Mouse (Mus musculus): Measurements from ENCODE around the gene Ndufb11.

DNA sequence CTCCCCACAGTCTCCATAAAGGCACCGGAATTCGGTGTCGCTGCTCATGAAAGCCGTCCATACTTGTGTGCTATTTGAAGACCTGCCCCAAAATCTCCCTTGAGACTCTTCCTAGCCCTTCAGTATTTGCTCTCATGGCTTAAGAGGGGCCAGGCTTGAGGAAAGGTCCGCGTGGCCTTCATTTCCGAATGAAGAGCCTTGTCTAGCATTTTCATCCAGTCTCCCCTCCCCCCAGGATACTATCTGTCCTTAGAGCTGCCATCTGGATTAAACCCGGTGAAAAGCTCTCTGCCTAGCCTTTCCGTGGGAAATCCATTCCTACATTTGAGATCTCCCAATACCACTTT lies 46.0 kb upstream of the Ndufb11 start:
- TF ChIP-seq CTCF (conservative IDR thresholded peaks at IDR 0.05; ENCODE audit: insufficient read depth, insufficient read length, low read depth, low read length) (no peak), POLR2A (IDR thresholded peaks at IDR 0.05; ENCODE audit: low read depth, low read length) (no peak)

Measured in kidney, adult 2 months (tissue).